Mouse (Mus musculus): ENCODE data around the gene Tmem266.
A peak's percentile ranks its signal among the peaks of the same experiment; 100 is the strongest.

Tmem266 gene

DNA sequence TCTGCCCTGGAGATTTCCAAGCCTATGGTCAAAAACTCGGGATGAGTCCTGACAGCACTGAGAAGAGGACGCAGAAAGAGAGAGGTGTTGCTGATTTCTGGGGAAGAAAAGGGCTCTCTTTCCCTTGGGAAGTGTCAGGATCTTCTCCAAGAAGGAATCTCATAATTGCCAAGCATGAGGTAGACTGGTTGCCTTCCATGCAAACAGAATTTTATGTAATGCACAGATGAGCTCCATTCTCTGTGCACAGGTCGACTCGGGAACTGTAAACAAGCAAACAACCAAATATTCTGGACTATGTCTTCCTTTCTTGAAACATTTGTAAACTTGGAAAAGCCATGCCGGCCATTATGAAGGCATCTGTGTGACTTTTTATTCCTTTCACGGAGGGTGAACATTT lies 2.7 kb downstream of the Tmem266 start:
- no peak for DNase-seq (ENCODE audit: inconsistent ontology term)

GRCm38 (mm10) chr9:55332476-55332875 lies 5.8 kb downstream of the Tmem266 start:
- DNase-seq (ENCODE audit: inconsistent ontology term), result no peak

DNA sequence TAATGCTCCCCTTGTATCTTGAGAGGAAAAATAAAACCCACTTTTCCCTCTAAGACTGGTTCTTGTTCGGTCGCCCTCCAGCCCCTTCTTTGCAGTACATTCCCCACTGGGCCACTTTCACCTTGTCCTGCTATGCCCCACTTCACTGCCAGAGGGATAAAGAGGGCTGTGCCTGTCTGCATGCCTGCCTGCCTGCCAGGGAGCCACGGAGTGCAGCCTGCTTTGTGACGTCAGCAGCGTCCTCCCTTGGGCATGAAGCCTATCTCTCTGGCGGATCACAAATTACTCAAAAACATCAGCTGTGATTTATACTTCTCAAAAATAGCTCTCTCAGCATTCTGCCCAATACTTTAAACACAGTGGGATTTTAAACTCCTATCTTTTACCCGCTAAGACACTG lies 6.2 kb downstream of the Tmem266 start:
- peak; percentile 10 for DNase-seq (ENCODE audit: inconsistent ontology term)

- DNase-seq (ENCODE audit: inconsistent ontology term), result no peak
Observed at GRCm38 (mm10) chr9:55344165-55344564, 17.5 kb downstream of the Tmem266 start.

- no peak for DNase-seq (ENCODE audit: inconsistent ontology term)
Observed at GRCm38 (mm10) chr9:55345332-55345731, 18.6 kb downstream of the Tmem266 start.

GRCm38 (mm10) chr9:55348664-55349063 lies 22.0 kb downstream of the Tmem266 start:
- DNase-seq (ENCODE audit: inconsistent ontology term), result no peak

DNA sequence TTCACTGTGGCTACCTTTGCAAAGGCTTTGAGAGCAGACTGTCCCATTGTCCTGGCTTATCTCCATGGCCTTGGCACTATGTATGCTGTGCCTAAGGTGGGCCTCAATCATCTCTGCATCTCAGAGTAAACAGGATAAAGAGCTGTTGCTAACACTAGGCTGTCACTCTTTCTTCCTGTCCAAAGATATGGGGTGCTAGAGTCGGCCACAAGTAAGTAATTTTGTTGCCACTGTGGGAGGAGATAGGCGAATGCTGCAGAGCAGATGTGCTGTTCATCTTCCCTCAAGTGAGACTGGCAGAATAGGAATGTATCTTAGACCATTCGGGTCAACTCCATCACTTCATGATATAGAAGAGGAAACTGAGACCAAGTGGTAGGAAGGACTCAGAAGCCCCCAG lies 28.0 kb downstream of the Tmem266 start:
- no peak for DNase-seq (ENCODE audit: inconsistent ontology term)

- no peak for DNase-seq (ENCODE audit: inconsistent ontology term)
Observed at GRCm38 (mm10) chr9:55355270-55355834, 28.6 kb downstream of the Tmem266 start.

GRCm38 (mm10) chr9:55357164-55357563 lies 30.5 kb downstream of the Tmem266 start:
- DNase-seq (ENCODE audit: inconsistent ontology term), result no peak

- no peak for DNase-seq (ENCODE audit: inconsistent ontology term)
Observed at GRCm38 (mm10) chr9:55360372-55360771, 33.7 kb downstream of the Tmem266 start.

- DNase-seq (ENCODE audit: inconsistent ontology term), result no peak
Observed at GRCm38 (mm10) chr9:55360861-55361260, 34.1 kb downstream of the Tmem266 start.

GRCm38 (mm10) chr9:55361969-55362368 lies 35.3 kb downstream of the Tmem266 start:
- peak; percentile 20 for DNase-seq (ENCODE audit: inconsistent ontology term)

GRCm38 (mm10) chr9:55363707-55364106 lies 37.0 kb downstream of the Tmem266 start:
- no peak for DNase-seq (ENCODE audit: inconsistent ontology term)

DNA sequence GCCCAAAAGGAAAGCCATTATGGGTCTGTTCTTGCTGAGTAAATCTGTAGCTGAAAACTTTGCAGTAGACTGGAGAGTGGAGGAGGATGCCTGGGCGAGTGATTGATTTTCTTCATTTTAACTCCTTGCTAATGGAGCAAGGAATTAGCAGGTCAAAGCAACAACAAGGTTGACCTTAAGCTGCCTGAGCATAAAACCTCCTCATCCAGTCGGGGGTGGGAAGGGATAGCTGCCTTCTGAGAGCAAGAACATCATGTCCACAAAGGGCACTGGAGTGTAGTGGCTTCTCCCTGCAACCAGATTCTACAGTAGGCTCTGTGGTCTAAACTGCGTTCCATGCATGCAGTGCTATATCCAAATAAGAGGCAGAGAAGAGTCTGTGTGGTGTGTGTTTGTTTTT lies 41.3 kb downstream of the Tmem266 start:
- DNase-seq (ENCODE audit: inconsistent ontology term), result no peak

DNA sequence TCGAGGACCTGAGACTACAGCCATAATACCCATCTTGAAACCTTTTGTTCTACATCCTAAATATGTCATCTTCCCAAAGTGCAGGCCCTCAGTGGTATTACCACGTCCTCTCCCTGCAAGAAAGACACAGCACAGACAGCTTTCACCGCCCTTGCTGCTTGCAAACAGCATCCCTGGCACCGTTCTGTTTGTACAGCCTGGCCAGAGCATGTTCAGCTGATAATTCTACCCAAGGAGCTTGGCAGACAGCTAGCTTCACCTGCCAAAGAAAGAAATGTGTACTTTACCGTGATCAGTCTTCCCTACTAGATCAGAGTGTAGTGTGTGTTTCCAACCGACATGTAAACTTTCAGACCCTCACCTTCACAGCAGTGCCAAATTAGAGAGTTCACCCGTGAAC lies 45.2 kb downstream of the Tmem266 start:
- DNase-seq (ENCODE audit: inconsistent ontology term), result no peak

DNA sequence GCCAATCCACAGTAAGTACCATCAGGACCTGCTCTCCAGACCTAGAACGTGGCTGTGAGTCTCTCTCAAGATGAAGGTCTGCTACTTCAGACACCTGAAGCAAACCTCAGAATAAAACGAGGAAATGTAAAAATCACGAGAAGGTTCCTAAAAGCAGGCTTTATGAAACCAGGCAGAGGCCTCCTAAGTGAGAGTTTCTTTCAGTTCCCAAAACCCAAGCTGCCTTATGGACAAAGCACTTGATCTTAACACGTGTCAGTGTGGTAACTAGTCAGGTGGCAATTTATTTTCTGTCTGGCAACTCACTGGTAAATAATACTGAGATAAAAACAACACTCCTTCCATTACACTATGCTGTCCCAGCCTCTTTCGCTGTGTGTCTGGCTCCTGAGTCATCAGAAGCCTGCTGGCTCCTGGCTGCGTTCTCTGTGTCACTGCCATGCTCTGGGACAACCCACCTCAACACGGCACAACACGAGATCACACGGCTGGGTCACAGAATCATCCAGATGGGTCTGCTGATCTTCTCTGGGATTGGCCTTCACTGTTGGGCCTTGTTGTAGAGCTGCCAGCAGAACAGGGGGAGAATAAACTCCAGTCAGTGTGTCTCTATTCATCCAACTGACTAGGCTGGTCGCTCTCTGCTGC lies 51.0 kb downstream of the Tmem266 start:
- no peak for DNase-seq (ENCODE audit: inconsistent ontology term)

- DNase-seq (ENCODE audit: inconsistent ontology term), result no peak
Observed at GRCm38 (mm10) chr9:55381456-55381855, 54.7 kb downstream of the Tmem266 start.

DNA sequence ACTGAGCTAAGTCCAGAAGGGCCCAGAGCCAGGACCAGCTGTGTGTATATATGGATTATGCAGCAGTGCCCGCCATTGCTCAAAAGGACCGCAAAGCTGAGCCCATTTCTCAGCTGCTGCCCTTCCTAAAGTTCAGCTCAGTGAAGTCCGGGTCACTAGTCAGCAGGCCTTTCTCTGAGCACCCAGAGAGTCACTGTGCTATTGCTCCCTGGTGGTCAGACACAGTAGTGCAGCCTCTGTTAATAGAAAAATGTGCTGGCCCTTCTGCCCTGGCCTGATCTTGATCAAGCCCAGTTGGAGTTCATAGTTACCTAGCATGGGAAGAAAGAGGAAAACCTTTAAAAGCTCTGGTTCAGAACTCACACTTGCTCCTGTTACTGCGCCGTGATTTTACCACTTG lies 55.7 kb downstream of the Tmem266 start:
- DNase-seq (ENCODE audit: inconsistent ontology term), result no peak

GRCm38 (mm10) chr9:55386117-55386516 lies 59.4 kb downstream of the Tmem266 start:
- no peak for DNase-seq (ENCODE audit: inconsistent ontology term)

DNA sequence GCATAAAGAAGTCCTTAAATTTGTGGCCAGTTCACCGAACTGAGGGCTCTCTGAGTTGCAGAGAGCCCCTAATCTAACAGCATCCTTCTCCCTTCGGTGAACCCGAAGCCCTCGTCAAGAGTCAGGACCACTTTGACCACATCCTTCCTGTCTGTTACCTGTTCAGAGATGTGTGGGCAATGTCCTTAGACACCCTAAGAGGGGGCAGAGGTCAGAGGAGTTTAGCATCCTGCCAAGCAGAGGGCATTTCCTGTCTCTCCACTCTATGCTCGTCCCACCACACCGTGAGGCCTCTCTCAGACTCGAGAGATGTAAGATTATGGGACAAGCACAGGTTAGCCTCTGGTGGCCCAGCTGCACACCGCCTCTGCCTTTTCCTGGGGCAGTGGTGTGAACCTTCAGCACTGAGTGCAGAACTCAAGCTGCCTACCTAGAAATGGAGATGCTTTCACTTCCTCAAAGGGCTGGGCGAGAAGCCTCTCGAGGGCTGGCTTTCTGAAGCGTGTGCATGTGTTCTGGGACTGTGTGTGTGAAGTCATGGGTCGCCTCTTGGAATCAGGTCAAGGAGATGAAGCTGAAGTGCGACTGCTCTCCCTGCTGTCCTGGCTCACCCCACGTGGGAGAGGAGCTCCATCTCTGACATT lies 61.3 kb downstream of the Tmem266 start:
- no peak for DNase-seq (ENCODE audit: inconsistent ontology term)

GRCm38 (mm10) chr9:55391909-55392658 lies 65.4 kb downstream of the Tmem266 start:
- peak; percentile 63 for DNase-seq (ENCODE audit: inconsistent ontology term)

- no peak for DNase-seq (ENCODE audit: inconsistent ontology term)
Observed at GRCm38 (mm10) chr9:55395650-55396049, 68.9 kb downstream of the Tmem266 start.

Measured in Muller cell, postnatal 12 days (primary cell).